Mouse (Mus musculus) CH12.LX (cell line): ENCODE measurements around the gene Olfr1361. TPM values are rescaled to one million over a fixed set of nuclear protein-coding genes. Genes with fewer than 3 reads are reported as not detected.
A peak's percentile ranks its signal among the peaks of the same experiment; 100 is the strongest.

Experiments used
- DNase-seq: peaks from one replicate; pipeline ENCODE4 v3.0.0-alpha.2; 2013; ENCODE audit errors: extremely low read depth
- H3K27ac ChIP-seq: 2 replicates; pipeline ENCODE4 v1.5.1; 2012; ENCODE audit warnings: low read depth, mild to moderate bottlenecking, control low read depth, moderate library complexity; ENCODE audit not compliant: insufficient read depth
- H3K27me3 ChIP-seq: replicated peaks from 2 replicates; pipeline ENCODE3; 2012; ENCODE audit warnings: inconsistent platforms
- H3K36me3 ChIP-seq, 2 experiments: replicated peaks in 1 of 2; 2 replicates each; pipeline versions ENCODE3 to v1.6.1; 2012; ENCODE audit warnings: inconsistent platforms in 1 of 2, low read length in 1 of 2, mild to moderate bottlenecking in 1 of 2, mixed read lengths in 1 of 2, moderate library complexity in 1 of 2; ENCODE audit not compliant: control insufficient read depth in 1 of 2, insufficient read depth in 1 of 2
- H3K4me1 ChIP-seq, 2 experiments: 2 replicates each; pipeline ENCODE4 v1.6.1; 2012; ENCODE audit warnings: inconsistent platforms in 1 of 2, moderate library complexity in 1 of 2; ENCODE audit not compliant: insufficient read depth in 2 of 2, control insufficient read depth in 1 of 2
- H3K4me2 ChIP-seq: 2 replicates; pipeline ENCODE4 v1.6.1; 2012; ENCODE audit warnings: low read depth, mild to moderate bottlenecking, control low read depth; ENCODE audit not compliant: poor library complexity, insufficient read depth, severe bottlenecking
- H3K4me3 ChIP-seq, 3 experiments: fragments of 150-350 bp in 1 of 3; sonication (generic) in 1 of 3; replicated peaks in 1 of 3; 2 replicates each; pipeline versions ENCODE3 to v1.5.1; 2011 to 2012; ENCODE audit warnings: low read depth in 2 of 3, low read length in 2 of 3, mild to moderate bottlenecking in 2 of 3, moderate library complexity in 2 of 3, control low read depth in 1 of 3, improper control_type of control experiment in 1 of 3, inconsistent platforms in 1 of 3, mixed read lengths in 1 of 3; ENCODE audit not compliant: poor library complexity in 1 of 3
- H3K79me2 ChIP-seq: replicated peaks from 2 replicates; pipeline ENCODE4 v1.6.1; 2012; ENCODE audit warnings: mild to moderate bottlenecking, moderate library complexity; ENCODE audit not compliant: control insufficient read depth, poor library complexity, insufficient read depth, severe bottlenecking; ENCODE audit errors: extremely low read depth
- H3K9ac ChIP-seq: 2 replicates; pipeline ENCODE4 v1.6.1; 2012; ENCODE audit warnings: low read depth, mild to moderate bottlenecking, control low read depth, moderate library complexity; ENCODE audit not compliant: insufficient read depth
- H3K9me3 ChIP-seq: replicated peaks from 2 replicates; pipeline ENCODE3; 2012; ENCODE audit warnings: low read length, inconsistent platforms, mixed read lengths
- BHLHE40 ChIP-seq: IDR thresholded peaks from 2 replicates; pipeline ENCODE4 v1.6.1; 2011; ENCODE audit warnings: mild to moderate bottlenecking, low read depth, low read length, improper control_type of control experiment
- CTCF ChIP-seq, 2 experiments: IDR thresholded peaks in 1 of 2; conservative IDR thresholded peaks in 1 of 2; 2 replicates each; pipeline ENCODE4 v1.5.1; 2011 to 2012; ENCODE audit warnings: low read depth in 2 of 2, low read length in 2 of 2, improper control_type of control experiment in 1 of 2, inconsistent platforms in 1 of 2, mild to moderate bottlenecking in 1 of 2, moderate library complexity in 1 of 2
- ELF1 ChIP-seq: IDR thresholded peaks from 2 replicates; pipeline ENCODE4 v1.6.1; 2014; ENCODE audit warnings: low read depth, mild to moderate bottlenecking, inconsistent platforms, low read length, improper control_type of control experiment
- EP300 ChIP-seq: IDR thresholded peaks from 2 replicates; pipeline ENCODE4 v1.6.1; 2011; ENCODE audit warnings: low read length, improper control_type of control experiment
- IRF4 ChIP-seq: IDR thresholded peaks from 2 replicates; pipeline ENCODE4 v1.6.1; 2014; ENCODE audit warnings: low read depth, mild to moderate bottlenecking, inconsistent platforms, low read length, improper control_type of control experiment
- JUN ChIP-seq: IDR thresholded peaks from 2 replicates; pipeline ENCODE4 v1.6.1; 2011; ENCODE audit warnings: low read depth, mild to moderate bottlenecking, low read length, improper control_type of control experiment, moderate library complexity; ENCODE audit not compliant: insufficient read depth
- JUND ChIP-seq: conservative IDR thresholded peaks from 2 replicates; pipeline ENCODE4 v1.6.1; 2011; ENCODE audit warnings: low read depth, low read length, improper control_type of control experiment
- KAT2A ChIP-seq: IDR thresholded peaks from 2 replicates; pipeline ENCODE4 v1.6.1; 2012; ENCODE audit warnings: low read length, improper control_type of control experiment, inconsistent platforms; ENCODE audit not compliant: insufficient replicate concordance
- MAFK ChIP-seq: IDR thresholded peaks from 2 replicates; pipeline ENCODE4 v1.6.1; 2011; ENCODE audit warnings: low read length, improper control_type of control experiment; ENCODE audit not compliant: insufficient replicate concordance
- MAZ ChIP-seq: IDR thresholded peaks from 2 replicates; pipeline ENCODE4 v1.6.1; 2012; ENCODE audit warnings: low read depth, mild to moderate bottlenecking, inconsistent platforms, low read length, improper control_type of control experiment, moderate library complexity
- MEF2A ChIP-seq: IDR thresholded peaks from 2 replicates; pipeline ENCODE4 v1.6.1; 2014; ENCODE audit warnings: low read depth, mild to moderate bottlenecking, inconsistent platforms, low read length, improper control_type of control experiment, borderline replicate concordance
- MXI1 ChIP-seq: IDR thresholded peaks from 2 replicates; pipeline ENCODE4 v1.6.1; 2011; ENCODE audit warnings: mild to moderate bottlenecking, low read depth, low read length, improper control_type of control experiment
- MYC ChIP-seq: IDR thresholded peaks from 2 replicates; pipeline ENCODE4 v1.6.1; 2011; ENCODE audit warnings: low read depth, mild to moderate bottlenecking, improper control_type of control experiment, low read length
- NELFE ChIP-seq: IDR thresholded peaks from 2 replicates; pipeline ENCODE4 v1.6.1; 2011; ENCODE audit warnings: low read depth, low read length, improper control_type of control experiment
- NRF1 ChIP-seq: IDR thresholded peaks from 2 replicates; pipeline ENCODE4 v1.6.1; 2014; ENCODE audit warnings: low read depth, mild to moderate bottlenecking, inconsistent platforms, low read length, improper control_type of control experiment, moderate library complexity
- POLR2A ChIP-seq: IDR thresholded peaks from 2 replicates; pipeline ENCODE4 v1.6.1; 2011; ENCODE audit warnings: low read depth, mild to moderate bottlenecking, improper control_type of control experiment, low read length
- POLR2AphosphoS2 ChIP-seq: IDR thresholded peaks from 2 replicates; pipeline ENCODE4 v1.6.1; 2011; ENCODE audit warnings: low read depth, low read length, improper control_type of control experiment
- RAD21 ChIP-seq: IDR thresholded peaks from 2 replicates; pipeline ENCODE4 v1.6.1; 2011; ENCODE audit warnings: low read depth, mild to moderate bottlenecking, low read length, improper control_type of control experiment, moderate library complexity
- SIN3A ChIP-seq: IDR thresholded peaks from 2 replicates; pipeline ENCODE4 v1.6.1; 2012; ENCODE audit warnings: low read length, improper control_type of control experiment, inconsistent platforms
- SMC3 ChIP-seq: IDR thresholded peaks from 2 replicates; pipeline ENCODE4 v1.6.1; 2011; ENCODE audit warnings: low read depth, low read length, improper control_type of control experiment
- TBP ChIP-seq: conservative IDR thresholded peaks from 2 replicates; pipeline ENCODE4 v1.6.1; 2011; ENCODE audit warnings: low read depth, low read length, improper control_type of control experiment
- UBTF ChIP-seq: IDR thresholded peaks from 2 replicates; pipeline ENCODE4 v1.6.1; 2012; ENCODE audit warnings: low read depth, mild to moderate bottlenecking, inconsistent platforms, low read length, improper control_type of control experiment, moderate library complexity
- USF1 ChIP-seq: IDR thresholded peaks from 2 replicates; pipeline ENCODE4 v1.6.1; 2014; ENCODE audit warnings: low read depth, mild to moderate bottlenecking, inconsistent platforms, low read length, improper control_type of control experiment
- USF2 ChIP-seq: conservative IDR thresholded peaks from 2 replicates; pipeline ENCODE4 v1.6.1; 2011; ENCODE audit warnings: low read depth, low read length, improper control_type of control experiment
- ZC3H11A ChIP-seq: IDR thresholded peaks from 2 replicates; pipeline ENCODE4 v1.6.1; 2012; ENCODE audit warnings: low read depth, mild to moderate bottlenecking, inconsistent platforms, low read length, improper control_type of control experiment
- ZMIZ1 ChIP-seq: IDR thresholded peaks from 2 replicates; pipeline ENCODE4 v1.6.1; 2012; ENCODE audit warnings: low read depth, mild to moderate bottlenecking, inconsistent platforms, low read length, improper control_type of control experiment
- dilution Hi-C: fragments of 300-500 bp; cut with MboI; formaldehyde crosslinking; loops from 2 replicates; pipeline ENCODE4 v1.14.3; 2020; ENCODE audit warnings: low sequenced_read_pairs; ENCODE audit not compliant: extremely low pct_unique_long_range_greater_than_20kb, extremely low pct_ligation_motif_present
- in situ Hi-C: fragments of 300-500 bp; cut with MboI; formaldehyde crosslinking; loops from 3 replicates; pipeline ENCODE4 v1.14.3; 2019; ENCODE audit warnings: low sequenced_read_pairs, low pct_ligation_motif_present, low pct_unique_long_range_greater_than_20kb, mixed read lengths
- polyA plus RNA-seq: library from polyadenylated mRNA; unstranded; fragments of >175 nt; gene quantifications from 2 replicates; pipeline ENCODE4 v1.2.1, GENCODE M21; 2012; ENCODE audit warnings: low read depth; ENCODE audit not compliant: insufficient read length
- total RNA-seq, 2 experiments: library from RNA; depleted of rRNA; stranded (reverse); fragments of 300-350 nt in 1 of 2; fragments of >200 nt in 1 of 2; gene quantifications; 2 replicates each; pipeline ENCODE4 v1.2.3; 2012 to 2014

Olfr1361 gene
- total and polyA plus RNA-seq, 3 experiments, result not detected

DNA sequence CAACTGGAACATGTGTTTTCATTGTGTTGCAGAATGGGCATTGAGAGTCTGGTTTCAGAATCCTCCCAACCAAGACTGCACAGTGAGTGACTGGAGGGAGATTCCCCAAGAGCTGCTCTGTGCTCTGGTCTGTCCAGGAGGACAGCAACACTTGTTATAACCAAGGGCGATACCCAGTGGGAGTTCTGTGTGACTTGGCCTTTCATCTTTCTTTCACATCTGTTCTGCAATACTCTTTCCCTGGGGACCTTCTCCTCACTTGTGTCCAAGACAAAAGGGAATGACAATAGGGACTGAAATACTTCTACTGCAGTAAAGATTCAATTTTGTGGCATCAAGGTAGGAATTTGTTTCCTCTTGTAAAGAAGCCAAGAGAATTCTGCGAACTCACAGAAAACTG lies 20.8 kb downstream of the Olfr1361 start, which contains the start of gene Olfr11:
Gene Olfr11 (minus strand): TSS at position 101 of the 400 bp plus-strand sequence.
- no peak within 1 kb of the TSS for H3K9ac ChIP-seq
- peak within 1 kb of the TSS; percentile 13 for H3K4me2 ChIP-seq
- peak; percentile 29 for DNase-seq
- dilution Hi-C loops (no loop called here), in situ Hi-C loops (no loop called here)
- H3K27me3 ChIP-seq, result no peaks in the 10 kb centered on the region
- H3K4me1 ChIP-seq, result peaks cover 3 to 16% of the 10 kb centered on the region in 2 experiments; a peak in 3 of 4 replicates
- H3K36me3 ChIP-seq, result no peaks in the 10 kb centered on the region
- no peak for TF ChIP-seq IRF4
- TF ChIP-seq POLR2AphosphoS2, result no peak
- no peak for TF ChIP-seq EP300
- no peak for TF ChIP-seq KAT2A
- TF ChIP-seq NRF1, result no peak
- TF ChIP-seq CTCF (conservative IDR thresholded peaks at IDR 0.05 in 1 of 2, IDR thresholded peaks at IDR 0.05 in 1 of 2; ENCODE audit: low read depth in 2 of 2, low read length in 2 of 2), result no peak
- TF ChIP-seq ZC3H11A, result no peak
- no peak for TF ChIP-seq SIN3A
- TF ChIP-seq MYC, result no peak
- TF ChIP-seq SMC3, result no peak
- TF ChIP-seq MAZ, result no peak
- TF ChIP-seq JUND, result no peak
- TF ChIP-seq ELF1, result no peak
- TF ChIP-seq MEF2A, result no peak
- no peak for TF ChIP-seq BHLHE40
- TF ChIP-seq USF2, result no peak
- no peak for TF ChIP-seq JUN
- no peak for TF ChIP-seq MAFK
- no peak for TF ChIP-seq RAD21
- TF ChIP-seq TBP, result no peak
- no peak within 1 kb of the TSS for H3K4me3 ChIP-seq
- no peaks in the 10 kb centered on the region for H3K79me2 ChIP-seq
- H3K9me3 ChIP-seq, result no peaks in the 10 kb centered on the region
- no peak within 1 kb of the TSS for H3K27ac ChIP-seq

DNA sequence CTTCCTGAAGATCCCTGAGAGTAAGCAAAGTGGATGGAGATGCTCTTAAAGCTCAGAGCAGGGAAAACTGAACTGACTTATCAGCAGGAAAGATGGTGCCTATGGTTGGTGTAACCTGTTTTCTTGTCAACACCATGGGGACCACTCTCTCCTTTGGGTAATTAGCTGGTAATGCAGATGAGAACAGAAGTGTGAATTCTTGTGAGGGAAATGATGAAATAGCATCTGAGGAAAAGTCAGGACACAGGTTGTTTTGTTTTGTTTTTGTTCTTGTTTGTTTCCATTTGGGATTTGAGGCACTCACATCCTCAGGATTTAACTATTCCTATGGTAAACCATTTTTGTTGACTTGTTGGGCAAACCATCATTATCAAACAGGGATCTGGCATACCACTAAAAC lies 49.3 kb downstream of the Olfr1361 start, which contains the start of gene Olfr1362:
Gene Olfr1362 (minus strand): TSS at position 101 of the 400 bp plus-strand sequence.
- in situ Hi-C loops, result no loop called here
- dilution Hi-C loops, result no loop called here
- no peak for TF ChIP-seq SMC3
- no peak for TF ChIP-seq CTCF (conservative IDR thresholded peaks at IDR 0.05 in 1 of 2, IDR thresholded peaks at IDR 0.05 in 1 of 2; ENCODE audit: low read depth in 2 of 2, low read length in 2 of 2)
- no peak for TF ChIP-seq EP300
- TF ChIP-seq POLR2AphosphoS2, result no peak
- TF ChIP-seq UBTF, result no peak
- no peak for TF ChIP-seq MXI1
- TF ChIP-seq NRF1, result no peak
- TF ChIP-seq MAZ, result no peak
- no peak for TF ChIP-seq ZC3H11A
- no peak for TF ChIP-seq USF1
- no peak for TF ChIP-seq KAT2A
- TF ChIP-seq MEF2A, result no peak
- no peak for TF ChIP-seq NELFE
- TF ChIP-seq POLR2A, result no peak
- TF ChIP-seq ZMIZ1, result no peak

More for the DNA sequence above, 49.3 kb downstream of the Olfr1361 start, which contains the start of gene Olfr1362:
- Histone ChIP-seq H3K36me3 (no peaks in the 10 kb centered on the region), H3K4me3 (no peak within 1 kb of the TSS), H3K27ac (no peak within 1 kb of the TSS), H3K4me1 (no peaks in the 10 kb centered on the region), H3K9ac (no peak within 1 kb of the TSS), H3K4me2 (no peak within 1 kb of the TSS), H3K9me3 (no peaks in the 10 kb centered on the region), H3K79me2 (no peaks in the 10 kb centered on the region), H3K27me3 (no peaks in the 10 kb centered on the region)
- no peak for DNase-seq
